Mouse (Mus musculus): Measurements from ENCODE around the gene Sgf29. TPM values are rescaled to one million over a fixed set of nuclear protein-coding genes. Genes with fewer than 3 reads are reported as not detected.

The Sgf29 gene
- polyA plus RNA-seq, 1 experiment from 2014 or later = 54.9 TPM

DNA sequence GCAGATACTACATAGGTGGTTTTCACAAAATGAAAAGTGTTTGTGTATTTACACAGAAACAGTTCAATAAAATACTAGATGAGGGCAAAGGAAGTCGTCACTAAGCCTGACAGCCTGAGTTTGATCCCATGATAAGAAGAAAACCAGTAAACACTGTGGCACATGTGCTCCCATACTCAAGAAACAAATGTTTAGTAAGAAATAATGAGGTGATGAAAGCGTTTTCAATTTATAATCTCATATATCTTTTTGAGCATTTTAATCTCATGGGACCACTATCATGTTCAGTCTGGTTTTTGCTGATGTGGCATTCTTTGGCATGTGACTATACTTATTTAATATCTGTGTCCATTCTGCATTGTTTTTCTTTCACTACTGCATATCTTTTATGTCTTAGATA lies 4.9 kb downstream of the Sgf29 start:
- ATAC-seq = no peak
- Histone ChIP-seq H3K9ac (ENCODE audit: low read depth, low read length) (no peak overlapping the region), H3K4me1 (ENCODE audit: control insufficient read depth, insufficient read depth, low read depth, low read length) (peaks cover 6% of the 10 kb centered on the region), H3K36me3 (ENCODE audit: control insufficient read depth, insufficient read depth, low read length) (no peaks in the 10 kb centered on the region), H3K27me3 (replicated peaks; ENCODE audit: control insufficient read depth, insufficient read depth, low read length) (no peaks in the 10 kb centered on the region), H3K27ac (ENCODE audit: low read depth, low read length) (no peak overlapping the region), H3K4me2 (ENCODE audit: low read length) (no peak overlapping the region), H3K4me3 (ENCODE audit: low read length) (no peak overlapping the region), H3K9me3 (ENCODE audit: control insufficient read depth, low read length) (no peaks in the 10 kb centered on the region)
- WGBS = 83% methylated on average over 2 of the region's 2 CpGs

DNA sequence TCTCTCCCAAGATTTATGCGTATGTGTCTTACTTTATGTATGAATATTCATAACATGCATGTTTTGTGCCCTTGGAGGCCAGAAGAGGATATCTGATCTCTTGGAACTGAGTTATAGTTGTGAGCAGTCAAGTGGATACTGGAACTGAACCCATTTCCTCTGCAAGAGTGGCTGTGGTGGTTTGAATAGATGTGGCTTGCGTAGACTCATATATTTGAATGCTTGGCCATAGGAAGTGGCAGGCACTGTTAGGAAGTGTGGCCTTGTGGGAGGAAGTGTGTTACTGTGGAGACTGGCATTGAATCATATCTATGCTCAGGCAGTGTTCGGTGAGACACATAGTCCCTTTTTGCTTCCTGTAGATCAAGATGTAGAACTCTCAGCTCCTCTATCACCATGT lies 6.6 kb downstream of the Sgf29 start:
- Histone ChIP-seq H3K9me3 (ENCODE audit: control insufficient read depth, low read length) (no peaks in the 10 kb centered on the region), H3K27ac (ENCODE audit: low read depth, low read length) (no peak overlapping the region), H3K9ac (ENCODE audit: low read depth, low read length) (no peak overlapping the region), H3K27me3 (replicated peaks; ENCODE audit: control insufficient read depth, insufficient read depth, low read length) (no peaks in the 10 kb centered on the region), H3K4me1 (ENCODE audit: control insufficient read depth, insufficient read depth, low read depth, low read length) (no peaks in the 10 kb centered on the region), H3K4me2 (ENCODE audit: low read length) (no peak overlapping the region), H3K36me3 (ENCODE audit: control insufficient read depth, insufficient read depth, low read length) (no peaks in the 10 kb centered on the region), H3K4me3 (ENCODE audit: low read length) (no peak overlapping the region)
- WGBS = 87% methylated on average over 3 of the region's 3 CpGs
- ATAC-seq = no peak

DNA sequence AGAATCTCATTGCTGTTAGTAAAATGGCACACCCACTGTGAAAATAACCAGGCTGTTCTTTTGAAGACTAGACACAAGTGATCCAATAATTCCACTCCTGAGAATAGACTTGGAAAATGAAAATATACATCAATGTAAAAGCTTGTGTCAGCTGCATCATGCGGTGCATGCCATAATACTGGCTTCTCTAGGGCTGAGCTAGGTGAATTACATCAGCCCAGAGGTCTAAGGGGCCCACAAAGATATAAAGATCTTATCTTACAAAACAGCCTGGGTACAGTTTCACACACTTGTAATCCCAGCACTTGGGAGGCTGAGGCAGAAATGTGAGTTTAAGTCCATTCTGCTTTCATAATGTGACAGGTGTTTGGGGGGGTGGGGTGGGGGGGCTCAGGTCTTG lies 8.4 kb downstream of the Sgf29 start:
- Histone ChIP-seq H3K4me3 (ENCODE audit: low read length) (no peak overlapping the region), H3K9me3 (ENCODE audit: control insufficient read depth, low read length) (no peaks in the 10 kb centered on the region), H3K9ac (ENCODE audit: low read depth, low read length) (no peak overlapping the region), H3K4me2 (ENCODE audit: low read length) (no peak overlapping the region), H3K27me3 (replicated peaks; ENCODE audit: control insufficient read depth, insufficient read depth, low read length) (no peaks in the 10 kb centered on the region), H3K4me1 (ENCODE audit: control insufficient read depth, insufficient read depth, low read depth, low read length) (no peaks in the 10 kb centered on the region), H3K27ac (ENCODE audit: low read depth, low read length) (no peak overlapping the region), H3K36me3 (ENCODE audit: control insufficient read depth, insufficient read depth, low read length) (no peaks in the 10 kb centered on the region)
- WGBS = 85% methylated on average over 1 of the region's 1 CpGs
- no peak for ATAC-seq

DNA sequence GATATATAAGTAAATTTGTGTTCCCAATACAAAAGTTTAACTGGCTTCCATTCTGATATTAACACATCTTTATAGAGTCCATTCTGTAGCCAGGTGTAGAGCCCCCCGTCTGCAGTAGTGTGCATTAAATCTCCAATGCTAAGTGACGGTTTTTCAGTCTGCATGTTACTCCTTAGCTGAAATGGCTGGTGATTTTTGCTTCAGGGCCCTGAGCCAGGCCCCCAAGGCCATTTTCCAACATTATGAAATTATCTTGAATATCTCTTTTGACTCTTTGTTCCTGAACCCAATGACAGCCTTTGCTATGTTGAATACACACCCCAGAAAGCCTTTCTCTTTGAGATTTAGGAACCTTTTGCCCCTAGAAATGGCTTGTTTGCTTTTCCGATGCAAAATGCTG lies 10.7 kb downstream of the Sgf29 start:
- Histone ChIP-seq H3K27me3 (replicated peaks; ENCODE audit: control insufficient read depth, insufficient read depth, low read length) (no peaks in the 10 kb centered on the region), H3K4me1 (ENCODE audit: control insufficient read depth, insufficient read depth, low read depth, low read length) (no peaks in the 10 kb centered on the region), H3K36me3 (ENCODE audit: control insufficient read depth, insufficient read depth, low read length) (peaks cover 3% of the 10 kb centered on the region; the same call in 1 of the 2 replicates), H3K4me3 (ENCODE audit: low read length) (no peak overlapping the region), H3K27ac (ENCODE audit: low read depth, low read length) (no peak overlapping the region), H3K9ac (ENCODE audit: low read depth, low read length) (no peak overlapping the region), H3K9me3 (ENCODE audit: control insufficient read depth, low read length) (no peaks in the 10 kb centered on the region), H3K4me2 (ENCODE audit: low read length) (no peak overlapping the region)
- ATAC-seq = no peak
- 91% methylated on average over 3 of the region's 3 CpGs for WGBS

DNA sequence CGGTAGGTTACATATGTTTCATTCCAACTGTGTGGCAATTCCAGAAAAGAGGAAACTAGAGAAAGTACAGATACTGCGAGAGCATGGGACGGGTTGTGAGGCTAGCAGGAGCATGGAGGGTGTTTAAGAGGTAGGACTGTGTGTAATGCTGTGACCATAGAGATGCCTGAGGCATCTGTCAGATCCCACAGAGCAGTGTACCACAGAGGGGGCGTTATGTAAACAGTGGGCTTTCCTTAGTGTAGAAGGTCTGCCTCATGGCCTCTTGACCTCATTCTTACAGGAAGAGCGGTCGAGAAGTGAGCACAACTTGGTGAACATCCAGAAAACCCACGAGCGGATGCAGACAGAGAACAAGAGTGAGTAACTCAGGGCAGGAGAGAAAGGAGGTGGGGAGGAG lies 14.5 kb downstream of the Sgf29 start:
- 71% methylated on average over 8 of the region's 8 CpGs for WGBS

GRCm38 (mm10) chr7:126665269-126665668 lies 16.2 kb downstream of the Sgf29 start:
- H3K4me3 ChIP-seq (ENCODE audit: low read length) = no peak overlapping the region
- no peaks in the 10 kb centered on the region for H3K4me1 ChIP-seq (ENCODE audit: control insufficient read depth, insufficient read depth, low read depth, low read length)
- H3K9ac ChIP-seq (ENCODE audit: low read depth, low read length) = no peak overlapping the region
- H3K27me3 ChIP-seq (replicated peaks; ENCODE audit: control insufficient read depth, insufficient read depth, low read length) = no peaks in the 10 kb centered on the region
- H3K27ac ChIP-seq (ENCODE audit: low read depth, low read length) = no peak overlapping the region
- no peak overlapping the region for H3K4me2 ChIP-seq (ENCODE audit: low read length)
- H3K9me3 ChIP-seq (ENCODE audit: control insufficient read depth, low read length) = no peaks in the 10 kb centered on the region
- WGBS = 98% methylated on average over 3 of the region's 3 CpGs
- H3K36me3 ChIP-seq (ENCODE audit: control insufficient read depth, insufficient read depth, low read length) = peaks cover 3% of the 10 kb centered on the region; the same call in 1 of the 2 replicates
- ATAC-seq = no peak

More for the DNA sequence above, 14.5 kb downstream of the Sgf29 start:
- H3K36me3 ChIP-seq (ENCODE audit: control insufficient read depth, insufficient read depth, low read length) = peaks cover 3% of the 10 kb centered on the region; the same call in 1 of the 2 replicates
- ATAC-seq = no peak
- no peaks in the 10 kb centered on the region for H3K9me3 ChIP-seq (ENCODE audit: control insufficient read depth, low read length)
- no peaks in the 10 kb centered on the region for H3K27me3 ChIP-seq (replicated peaks; ENCODE audit: control insufficient read depth, insufficient read depth, low read length)
- no peak overlapping the region for H3K27ac ChIP-seq (ENCODE audit: low read depth, low read length)
- H3K4me1 ChIP-seq (ENCODE audit: control insufficient read depth, insufficient read depth, low read depth, low read length) = no peaks in the 10 kb centered on the region
- H3K9ac ChIP-seq (ENCODE audit: low read depth, low read length) = no peak overlapping the region
- H3K4me2 ChIP-seq (ENCODE audit: low read length) = no peak overlapping the region
- no peak overlapping the region for H3K4me3 ChIP-seq (ENCODE audit: low read length)

- H3K36me3 ChIP-seq (ENCODE audit: control insufficient read depth, insufficient read depth, low read length) = peaks cover 13% of the 10 kb centered on the region
- H3K27ac ChIP-seq (ENCODE audit: low read depth, low read length) = no peak overlapping the region
- H3K27me3 ChIP-seq (replicated peaks; ENCODE audit: control insufficient read depth, insufficient read depth, low read length) = no peaks in the 10 kb centered on the region
- no peaks in the 10 kb centered on the region for H3K4me1 ChIP-seq (ENCODE audit: control insufficient read depth, insufficient read depth, low read depth, low read length)
- WGBS = 86% methylated on average over 9 of the region's 9 CpGs
- H3K4me2 ChIP-seq (ENCODE audit: low read length) = no peak overlapping the region
- H3K4me3 ChIP-seq (ENCODE audit: low read length) = no peak overlapping the region
- no peaks in the 10 kb centered on the region for H3K9me3 ChIP-seq (ENCODE audit: control insufficient read depth, low read length)
- no peak for ATAC-seq
- no peak overlapping the region for H3K9ac ChIP-seq (ENCODE audit: low read depth, low read length)
Measured at GRCm38 (mm10) chr7:126667495-126668090, 18.5 kb downstream of the Sgf29 start.

- Histone ChIP-seq H3K4me2 (ENCODE audit: low read length) (no peak overlapping the region), H3K27ac (ENCODE audit: low read depth, low read length) (no peak overlapping the region), H3K4me3 (ENCODE audit: low read length) (no peak overlapping the region), H3K27me3 (replicated peaks; ENCODE audit: control insufficient read depth, insufficient read depth, low read length) (no peaks in the 10 kb centered on the region), H3K36me3 (ENCODE audit: control insufficient read depth, insufficient read depth, low read length) (peaks cover 16% of the 10 kb centered on the region), H3K4me1 (ENCODE audit: control insufficient read depth, insufficient read depth, low read depth, low read length) (no peaks in the 10 kb centered on the region), H3K9ac (ENCODE audit: low read depth, low read length) (no peak overlapping the region), H3K9me3 (ENCODE audit: control insufficient read depth, low read length) (no peaks in the 10 kb centered on the region)
- ATAC-seq = no peak
- 77% methylated on average over 5 of the region's 5 CpGs for WGBS
Measured at GRCm38 (mm10) chr7:126668452-126668851, 19.3 kb downstream of the Sgf29 start.

DNA sequence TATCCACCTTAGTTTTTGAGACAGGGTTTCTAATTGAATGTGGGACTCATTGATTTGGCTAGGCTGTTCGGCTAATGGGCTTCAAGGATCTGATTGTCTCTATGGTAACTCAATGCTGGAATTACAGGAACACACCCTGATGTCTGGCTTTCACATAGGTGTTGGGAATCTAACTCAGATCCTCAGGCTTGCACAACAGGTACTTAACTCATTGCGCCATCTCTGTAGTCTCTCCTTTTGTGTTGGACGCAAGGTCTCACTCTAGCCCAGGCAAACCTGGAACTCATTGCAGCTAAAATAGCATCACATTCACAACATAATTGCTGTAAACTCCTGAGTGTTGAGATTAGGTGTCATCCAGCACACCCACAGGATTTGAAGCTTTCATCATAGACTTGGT lies 21.0 kb downstream of the Sgf29 start:
- Histone ChIP-seq H3K36me3 (ENCODE audit: control insufficient read depth, insufficient read depth, low read length) (peaks cover 16% of the 10 kb centered on the region), H3K4me1 (ENCODE audit: control insufficient read depth, insufficient read depth, low read depth, low read length) (no peaks in the 10 kb centered on the region), H3K9me3 (ENCODE audit: control insufficient read depth, low read length) (no peaks in the 10 kb centered on the region), H3K4me3 (ENCODE audit: low read length) (no peak overlapping the region), H3K27me3 (replicated peaks; ENCODE audit: control insufficient read depth, insufficient read depth, low read length) (no peaks in the 10 kb centered on the region), H3K4me2 (ENCODE audit: low read length) (no peak overlapping the region), H3K27ac (ENCODE audit: low read depth, low read length) (no peak overlapping the region), H3K9ac (ENCODE audit: low read depth, low read length) (no peak overlapping the region)
- WGBS = 96% methylated on average over 3 of the region's 3 CpGs
- ATAC-seq = no peak

- Histone ChIP-seq H3K27me3 (replicated peaks; ENCODE audit: control insufficient read depth, insufficient read depth, low read length) (no peaks in the 10 kb centered on the region), H3K4me3 (ENCODE audit: low read length) (no peak overlapping the region), H3K36me3 (ENCODE audit: control insufficient read depth, insufficient read depth, low read length) (peaks cover 18% of the 10 kb centered on the region), H3K27ac (ENCODE audit: low read depth, low read length) (no peak overlapping the region), H3K4me1 (ENCODE audit: control insufficient read depth, insufficient read depth, low read depth, low read length) (no peaks in the 10 kb centered on the region), H3K9ac (ENCODE audit: low read depth, low read length) (no peak overlapping the region), H3K4me2 (ENCODE audit: low read length) (no peak overlapping the region), H3K9me3 (ENCODE audit: control insufficient read depth, low read length) (no peaks in the 10 kb centered on the region)
- no peak for ATAC-seq
- 95% methylated on average over 9 of the region's 9 CpGs for WGBS
Measured at GRCm38 (mm10) chr7:126672111-126672510, 23.0 kb downstream of the Sgf29 start.

All from hindbrain, embryonic 16.5 days (tissue).